Mouse (Mus musculus) thymus, postnatal 36 days (tissue): Measurements from ENCODE around the gene Eci3.
A peak's percentile ranks its signal among the peaks of the same experiment; 100 is the strongest.

Source experiments
- DNase-seq, 2 experiments: peaks; one replicate each; pipeline ENCODE4 v3.0.0; 2022; ENCODE audit warnings: mixed read lengths in 2 of 2

Eci3 gene

DNA sequence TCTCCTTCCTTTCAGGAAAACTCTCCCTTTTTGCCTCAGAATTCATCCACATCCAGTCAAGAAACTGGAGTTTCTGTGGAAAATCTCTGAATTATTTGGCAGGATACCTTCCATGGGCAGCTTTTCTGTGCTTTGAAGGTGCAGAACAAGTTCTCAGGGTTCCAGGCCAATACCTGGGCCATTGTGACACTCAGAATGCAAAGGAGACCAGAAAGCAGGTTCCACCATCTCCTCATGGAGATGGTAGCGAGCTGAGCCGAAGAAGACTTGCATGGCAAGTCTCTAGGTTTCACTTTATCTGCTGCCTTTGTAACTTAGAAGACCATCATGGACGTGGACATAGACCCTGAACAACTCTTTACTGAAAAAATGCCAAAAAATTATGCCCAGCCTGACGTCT, 39.4 kb downstream of the Eci3 start, which contains the start of the genes Fam217a and 4933417A18Rik:
Gene Fam217a (minus strand): TSS at position 101 of the 400 bp plus-strand sequence.
Gene 4933417A18Rik (plus strand): TSS at position 200 of the 400 bp plus-strand sequence.
- DNase-seq = no peak

GRCm38 (mm10) chr13:34916520-34917167, 47.0 kb downstream of the Eci3 start:
- peak; percentile 1 to 7 for DNase-seq

GRCm38 (mm10) chr13:34914614-34915013, 49.0 kb downstream of the Eci3 start:
- DNase-seq = peak; percentile 11 to 12
